Mouse (Mus musculus): ENCODE measurements around the gene Snx20. TPM values are rescaled to one million over a fixed set of nuclear protein-coding genes. Genes with fewer than 3 reads are reported as not detected.

Snx20 gene
- polyA plus RNA-seq, 1 experiment, result 0.07 TPM

DNA sequence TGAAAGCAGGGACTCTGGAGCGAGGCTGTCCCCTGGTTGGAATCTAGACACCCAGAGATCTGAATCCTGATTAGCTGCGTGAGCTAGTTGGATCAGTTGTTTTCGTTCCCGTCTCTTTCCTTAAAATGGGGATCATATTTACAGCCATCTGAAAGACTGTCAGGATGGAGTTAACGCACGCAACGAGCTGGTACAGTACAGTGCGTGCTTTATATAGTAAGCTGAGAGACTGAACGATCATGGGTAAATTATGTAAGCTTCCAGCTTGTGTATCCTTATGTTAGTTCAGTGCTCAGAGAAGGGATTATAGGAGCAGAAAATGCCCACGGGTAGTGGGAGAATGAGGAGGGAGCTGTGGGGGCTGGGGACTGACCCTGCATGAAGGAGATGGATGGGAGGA lies 35.6 kb upstream of the Snx20 start:
- H3K4me1 ChIP-seq (ENCODE audit: control insufficient read depth, insufficient read depth, low read length), result no peaks in the 10 kb centered on the region
- H3K27ac ChIP-seq (ENCODE audit: control insufficient read depth, insufficient read depth, low read depth, low read length), result no peak overlapping the region
- TF ChIP-seq POLR2A (IDR thresholded peaks at IDR 0.05; ENCODE audit: control insufficient read depth, low read depth, low read length) (no peak), CTCF (IDR thresholded peaks at IDR 0.05; ENCODE audit: control insufficient read depth, insufficient read depth, insufficient replicate concordance, low read depth, low read length) (no peak)
- H3K36me3 ChIP-seq (ENCODE audit: control insufficient read depth, insufficient read depth, low read length), result no peaks in the 10 kb centered on the region
- H3K4me3 ChIP-seq (ENCODE audit: control insufficient read depth, low read depth, low read length), result no peak overlapping the region
- H3K27me3 ChIP-seq (ENCODE audit: control insufficient read depth, insufficient read depth, low read length), result no peaks in the 10 kb centered on the region

- TF ChIP-seq CTCF (IDR thresholded peaks at IDR 0.05; ENCODE audit: control insufficient read depth, insufficient read depth, insufficient replicate concordance, low read depth, low read length) (no peak), POLR2A (IDR thresholded peaks at IDR 0.05; ENCODE audit: control insufficient read depth, low read depth, low read length) (no peak)
- Histone ChIP-seq H3K27ac (ENCODE audit: control insufficient read depth, insufficient read depth, low read depth, low read length) (no peak overlapping the region), H3K27me3 (ENCODE audit: control insufficient read depth, insufficient read depth, low read length) (no peaks in the 10 kb centered on the region), H3K4me3 (ENCODE audit: control insufficient read depth, low read depth, low read length) (no peak overlapping the region), H3K36me3 (ENCODE audit: control insufficient read depth, insufficient read depth, low read length) (no peaks in the 10 kb centered on the region), H3K4me1 (ENCODE audit: control insufficient read depth, insufficient read depth, low read length) (no peaks in the 10 kb centered on the region)
These were observed 34.9 kb upstream of the Snx20 start for GRCm38 (mm10) chr8:88670782-88671181.

GRCm38 (mm10) chr8:88668400-88669086 lies 32.6 kb upstream of the Snx20 start:
- H3K27me3 ChIP-seq (ENCODE audit: control insufficient read depth, insufficient read depth, low read length), result no peaks in the 10 kb centered on the region
- no peaks in the 10 kb centered on the region for H3K4me1 ChIP-seq (ENCODE audit: control insufficient read depth, insufficient read depth, low read length)
- H3K36me3 ChIP-seq (ENCODE audit: control insufficient read depth, insufficient read depth, low read length), result no peaks in the 10 kb centered on the region
- H3K4me3 ChIP-seq (ENCODE audit: control insufficient read depth, low read depth, low read length), result no peak overlapping the region
- H3K27ac ChIP-seq (ENCODE audit: control insufficient read depth, insufficient read depth, low read depth, low read length), result no peak overlapping the region
- TF ChIP-seq CTCF (IDR thresholded peaks at IDR 0.05; ENCODE audit: control insufficient read depth, insufficient read depth, insufficient replicate concordance, low read depth, low read length) (no peak), POLR2A (IDR thresholded peaks at IDR 0.05; ENCODE audit: control insufficient read depth, low read depth, low read length) (no peak)

- Histone ChIP-seq H3K27me3 (ENCODE audit: control insufficient read depth, insufficient read depth, low read length) (no peaks in the 10 kb centered on the region), H3K27ac (ENCODE audit: control insufficient read depth, insufficient read depth, low read depth, low read length) (no peak overlapping the region)
- TF ChIP-seq POLR2A (IDR thresholded peaks at IDR 0.05; ENCODE audit: control insufficient read depth, low read depth, low read length) (no peak), CTCF (IDR thresholded peaks at IDR 0.05; ENCODE audit: control insufficient read depth, insufficient read depth, insufficient replicate concordance, low read depth, low read length) (no peak)
These were observed 30.5 kb upstream of the Snx20 start for GRCm38 (mm10) chr8:88666435-88666834.

GRCm38 (mm10) chr8:88664947-88665346 lies 29.0 kb upstream of the Snx20 start:
- no peaks in the 10 kb centered on the region for H3K36me3 ChIP-seq (ENCODE audit: control insufficient read depth, insufficient read depth, low read length)
- no peaks in the 10 kb centered on the region for H3K27me3 ChIP-seq (ENCODE audit: control insufficient read depth, insufficient read depth, low read length)
- no peak overlapping the region for H3K27ac ChIP-seq (ENCODE audit: control insufficient read depth, insufficient read depth, low read depth, low read length)
- H3K4me1 ChIP-seq (ENCODE audit: control insufficient read depth, insufficient read depth, low read length), result no peaks in the 10 kb centered on the region
- no peak for TF ChIP-seq POLR2A (IDR thresholded peaks at IDR 0.05; ENCODE audit: control insufficient read depth, low read depth, low read length)
- no peak for TF ChIP-seq CTCF (IDR thresholded peaks at IDR 0.05; ENCODE audit: control insufficient read depth, insufficient read depth, insufficient replicate concordance, low read depth, low read length)
- H3K4me3 ChIP-seq (ENCODE audit: control insufficient read depth, low read depth, low read length), result no peak overlapping the region

More at GRCm38 (mm10) chr8:88666435-88666834, 30.5 kb upstream of the Snx20 start:
- no peaks in the 10 kb centered on the region for H3K4me1 ChIP-seq (ENCODE audit: control insufficient read depth, insufficient read depth, low read length)
- no peaks in the 10 kb centered on the region for H3K36me3 ChIP-seq (ENCODE audit: control insufficient read depth, insufficient read depth, low read length)
- H3K4me3 ChIP-seq (ENCODE audit: control insufficient read depth, low read depth, low read length), result no peak overlapping the region

DNA sequence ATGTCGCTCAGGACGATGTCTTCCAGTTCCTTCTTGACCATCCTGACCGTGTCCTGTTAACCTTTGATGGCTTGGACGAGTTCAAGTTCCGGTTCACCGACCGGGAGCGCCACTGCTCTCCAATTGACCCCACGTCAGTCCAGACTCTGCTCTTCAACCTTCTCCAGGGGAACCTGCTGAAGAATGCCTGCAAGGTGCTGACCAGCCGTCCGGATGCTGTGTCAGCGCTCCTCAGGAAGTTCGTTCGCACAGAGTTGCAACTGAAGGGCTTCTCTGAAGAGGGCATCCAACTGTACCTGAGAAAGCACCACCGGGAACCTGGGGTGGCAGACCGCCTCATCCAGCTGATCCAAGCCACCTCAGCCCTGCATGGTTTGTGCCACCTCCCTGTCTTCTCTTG lies 28.2 kb upstream of the Snx20 start:
- no peak overlapping the region for H3K27ac ChIP-seq (ENCODE audit: control insufficient read depth, insufficient read depth, low read depth, low read length)
- H3K36me3 ChIP-seq (ENCODE audit: control insufficient read depth, insufficient read depth, low read length), result no peaks in the 10 kb centered on the region
- H3K4me1 ChIP-seq (ENCODE audit: control insufficient read depth, insufficient read depth, low read length), result no peaks in the 10 kb centered on the region
- H3K27me3 ChIP-seq (ENCODE audit: control insufficient read depth, insufficient read depth, low read length), result no peaks in the 10 kb centered on the region
- TF ChIP-seq POLR2A (IDR thresholded peaks at IDR 0.05; ENCODE audit: control insufficient read depth, low read depth, low read length), result no peak
- no peak for TF ChIP-seq CTCF (IDR thresholded peaks at IDR 0.05; ENCODE audit: control insufficient read depth, insufficient read depth, insufficient replicate concordance, low read depth, low read length)
- H3K4me3 ChIP-seq (ENCODE audit: control insufficient read depth, low read depth, low read length), result no peak overlapping the region

DNA sequence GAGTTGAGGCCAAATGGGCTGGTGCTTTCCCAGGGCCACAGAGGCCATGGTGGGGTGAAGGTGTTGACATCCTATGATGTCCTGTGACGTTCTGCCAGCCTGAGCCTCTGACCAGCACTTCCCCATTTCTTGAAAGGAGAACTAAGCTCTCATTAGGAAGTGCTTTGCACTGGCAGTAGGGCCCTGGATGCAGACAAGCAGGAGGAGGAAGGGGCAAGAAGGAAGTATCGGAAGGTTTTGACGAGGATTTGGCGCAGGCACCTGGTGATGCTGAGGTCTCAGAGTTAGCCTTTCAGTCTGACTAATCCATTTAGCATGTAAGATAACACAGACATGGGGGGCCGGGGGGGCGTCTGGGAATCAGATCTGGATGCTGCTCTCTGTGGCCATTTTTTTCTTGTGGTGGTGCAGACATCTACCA lies 26.5 kb upstream of the Snx20 start:
- H3K4me3 ChIP-seq (ENCODE audit: control insufficient read depth, low read depth, low read length), result no peak overlapping the region
- H3K36me3 ChIP-seq (ENCODE audit: control insufficient read depth, insufficient read depth, low read length), result no peaks in the 10 kb centered on the region
- no peaks in the 10 kb centered on the region for H3K4me1 ChIP-seq (ENCODE audit: control insufficient read depth, insufficient read depth, low read length)
- no peak overlapping the region for H3K27ac ChIP-seq (ENCODE audit: control insufficient read depth, insufficient read depth, low read depth, low read length)
- H3K27me3 ChIP-seq (ENCODE audit: control insufficient read depth, insufficient read depth, low read length), result no peaks in the 10 kb centered on the region
- TF ChIP-seq CTCF (IDR thresholded peaks at IDR 0.05; ENCODE audit: control insufficient read depth, insufficient read depth, insufficient replicate concordance, low read depth, low read length) (no peak), POLR2A (IDR thresholded peaks at IDR 0.05; ENCODE audit: control insufficient read depth, low read depth, low read length) (no peak)

All from testis, adult 2 months (tissue).